Mouse (Mus musculus) inflammation-experienced regulatory T-cells, adult 16 weeks (primary cell): ENCODE data around the gene Anapc10. TPM values are rescaled to one million over a fixed set of nuclear protein-coding genes. Genes with fewer than 3 reads are reported as not detected.

ENCODE experiments used
- polyA plus RNA-seq: library from polyadenylated mRNA; unstranded; fragments of 100-300 nt; shearing (Covaris generic); gene quantifications from one replicate; pipeline ENCODE4 v1.2.1, GENCODE M21; 2017

The Anapc10 gene
- polyA plus RNA-seq: 27.3 TPM

DNA sequence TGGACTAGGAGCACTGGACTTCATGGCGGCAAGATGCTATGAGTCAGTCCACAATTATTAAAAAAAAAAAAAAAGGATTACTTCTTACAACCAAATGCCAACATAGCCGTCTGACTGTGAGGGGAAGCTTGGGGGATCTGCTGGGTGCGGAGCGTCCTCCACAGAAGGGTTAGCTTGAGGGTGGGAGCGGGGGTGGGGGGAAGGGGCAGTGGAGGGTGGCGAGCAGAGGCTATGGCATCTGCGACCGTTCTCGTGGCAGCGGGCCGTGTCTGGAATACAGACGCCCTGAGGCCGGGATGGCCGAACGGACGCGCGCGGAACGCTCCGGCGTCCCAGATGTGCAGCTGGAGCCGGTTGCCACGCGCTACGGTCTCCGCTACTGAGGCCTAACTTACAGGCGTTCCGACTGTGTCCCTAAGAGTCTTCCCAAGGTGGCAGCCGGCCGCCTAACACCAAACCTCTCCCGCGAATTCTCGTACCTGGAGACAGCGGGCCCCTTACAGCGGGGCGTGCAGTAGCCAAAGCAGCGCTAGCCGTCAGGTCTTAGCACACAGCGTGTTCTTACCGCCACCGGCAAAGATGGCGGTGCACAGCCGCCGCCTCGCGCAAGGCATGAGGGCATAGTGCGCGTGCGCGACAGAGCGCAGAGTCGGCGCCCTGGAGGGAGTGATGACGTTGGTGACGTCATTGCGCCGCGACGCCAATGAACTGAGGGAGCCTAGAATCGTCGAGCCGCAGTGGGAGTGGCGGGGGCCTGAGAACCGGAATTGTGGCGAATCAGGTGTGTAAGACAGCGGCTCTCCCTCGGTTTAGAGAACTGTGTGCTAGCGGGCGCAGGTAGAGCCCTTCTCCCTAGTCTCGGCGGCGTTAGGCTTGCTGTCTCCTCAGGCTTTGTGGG, at the start of gene Anapc10, which contains the start of gene Abce1:
TSS of gene Anapc10 (plus strand) at position 757 of the 898 bp plus-strand sequence.
TSS of gene Abce1 (minus strand) at position 677 of the 898 bp plus-strand sequence.

Other genes starting within 250 kb of the Anapc10 start
- gene Otud4, start 72.2 kb upstream of the Anapc10 start, polyA plus RNA-seq: 9.6 TPM
- 115 TPM for gene Abce1, start 80 bp upstream of the Anapc10 start, polyA plus RNA-seq